Mouse (Mus musculus): ENCODE data around the gene Mitf.
A peak's percentile ranks its signal among the peaks of the same experiment; 100 is the strongest.

Mitf gene

DNA sequence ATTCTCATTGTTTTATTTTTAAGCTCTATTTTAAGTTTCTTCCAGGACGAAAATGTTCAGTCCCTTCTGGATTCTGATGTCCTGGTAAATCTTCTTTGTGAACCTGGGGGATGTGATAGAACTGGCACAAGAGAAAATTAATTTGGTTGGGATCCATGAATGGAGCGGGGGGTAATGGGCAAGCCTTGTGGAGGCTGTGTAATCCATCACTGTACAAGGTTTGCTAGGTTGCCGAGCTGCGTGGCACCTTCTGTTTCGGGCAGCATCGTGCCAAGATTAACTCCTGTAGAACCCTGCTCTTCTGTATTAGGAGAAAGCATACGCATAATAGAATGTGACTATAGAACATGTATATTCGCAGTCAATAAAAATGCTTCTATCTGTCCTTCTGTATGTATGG is 76.1 kb downstream of the Mitf start:
- no peak for DNase-seq (ENCODE audit: low spot score)

DNA sequence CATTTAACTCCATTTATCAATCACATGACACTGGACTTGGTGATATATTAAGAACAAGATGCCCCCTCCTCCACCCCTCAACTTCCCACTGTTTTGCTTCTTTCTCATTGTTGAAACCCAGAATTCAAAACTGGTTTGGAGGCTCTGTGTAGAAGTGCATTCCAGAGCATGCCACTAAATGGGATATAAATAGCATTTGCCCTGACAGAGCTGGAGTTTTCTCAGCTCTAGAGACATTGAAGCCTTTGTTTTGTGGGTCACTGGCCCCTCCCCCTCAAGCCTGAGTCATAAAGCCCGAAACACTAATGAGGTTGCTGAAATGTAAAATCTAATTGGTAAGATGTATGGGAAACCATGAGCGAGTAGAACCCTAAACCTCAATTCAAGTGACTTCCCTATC is 76.6 kb downstream of the Mitf start:
- DNase-seq (ENCODE audit: low spot score): no peak

DNA sequence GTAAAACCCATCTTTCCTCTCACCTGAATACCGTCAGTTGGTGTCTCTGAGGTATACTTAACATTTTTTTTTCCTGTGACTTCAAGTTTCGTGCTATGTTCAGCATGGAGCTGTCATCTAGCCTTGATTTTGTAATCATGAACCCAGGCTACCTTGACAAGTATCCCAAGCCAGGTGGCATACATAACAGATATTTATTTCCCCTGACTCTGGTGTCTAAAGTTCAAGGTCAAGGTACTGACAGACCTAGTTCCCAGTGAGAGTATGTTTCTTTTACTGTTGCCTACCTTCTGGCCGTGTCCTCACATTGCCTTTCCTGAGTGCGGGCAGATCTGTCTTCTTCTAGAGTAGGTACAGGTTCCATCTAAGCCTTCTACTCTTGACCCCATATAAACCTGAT is 78.1 kb downstream of the Mitf start:
- DNase-seq (ENCODE audit: low spot score): no peak

DNA sequence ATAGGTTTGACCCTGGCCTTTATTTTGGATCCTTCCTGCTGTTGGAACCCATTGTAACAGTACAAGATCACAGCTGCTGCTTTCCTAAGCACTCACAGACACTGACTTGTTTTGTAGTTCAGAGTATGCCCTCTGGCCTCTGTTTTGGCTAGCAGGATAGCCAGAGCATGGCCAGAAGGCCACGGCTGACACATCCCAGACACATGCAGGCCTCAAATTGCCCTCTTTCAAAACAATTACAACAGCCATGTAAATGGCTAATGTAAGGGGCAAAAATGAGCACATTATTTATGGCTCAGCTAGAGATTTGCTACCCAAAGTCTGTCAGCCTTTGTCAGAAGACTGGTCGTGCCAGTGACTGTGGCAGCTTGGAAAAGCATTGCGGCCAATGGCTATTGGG is 78.8 kb downstream of the Mitf start:
- DNase-seq (ENCODE audit: low spot score): peak; percentile 12

DNA sequence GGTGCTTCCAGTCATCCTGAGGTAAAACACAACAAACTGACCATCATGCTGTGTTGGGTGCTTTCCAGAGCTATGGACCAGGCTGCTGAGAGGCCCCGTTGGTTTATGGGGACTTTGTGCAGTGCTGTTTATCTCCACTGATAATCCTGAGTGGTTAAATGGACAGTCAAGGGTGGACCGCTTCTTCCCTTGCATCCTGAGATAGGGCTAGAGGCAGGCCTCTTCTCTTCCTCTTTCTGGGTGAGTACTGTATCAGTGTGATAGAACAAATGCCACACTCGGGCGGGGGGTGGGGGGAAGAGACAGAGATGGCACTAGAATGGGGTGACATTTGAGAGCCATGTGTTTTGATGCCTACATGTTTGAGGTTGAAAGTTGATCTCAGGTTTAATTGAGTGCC is 81.0 kb downstream of the Mitf start:
- DNase-seq (ENCODE audit: low spot score): no peak

DNA sequence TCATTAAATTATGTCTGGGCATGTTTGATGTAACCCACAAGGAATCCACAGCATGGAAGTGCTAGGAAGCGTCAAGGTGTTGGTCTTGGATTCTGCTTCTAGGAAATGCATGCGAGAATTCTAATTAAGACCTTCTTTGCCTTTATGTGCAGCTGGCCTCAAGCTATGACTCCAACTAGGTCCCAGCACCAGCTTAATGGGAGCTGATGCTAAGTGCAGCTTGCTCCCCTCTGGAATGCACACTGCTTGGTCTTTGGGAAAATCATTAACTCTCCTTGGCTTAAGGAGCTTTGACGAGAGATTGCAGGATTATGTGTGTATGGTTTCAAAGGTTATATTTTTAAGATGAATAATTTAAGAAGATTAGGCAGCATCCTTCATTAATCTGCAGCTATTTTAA is 81.7 kb downstream of the Mitf start:
- no peak for DNase-seq (ENCODE audit: low spot score)

DNA sequence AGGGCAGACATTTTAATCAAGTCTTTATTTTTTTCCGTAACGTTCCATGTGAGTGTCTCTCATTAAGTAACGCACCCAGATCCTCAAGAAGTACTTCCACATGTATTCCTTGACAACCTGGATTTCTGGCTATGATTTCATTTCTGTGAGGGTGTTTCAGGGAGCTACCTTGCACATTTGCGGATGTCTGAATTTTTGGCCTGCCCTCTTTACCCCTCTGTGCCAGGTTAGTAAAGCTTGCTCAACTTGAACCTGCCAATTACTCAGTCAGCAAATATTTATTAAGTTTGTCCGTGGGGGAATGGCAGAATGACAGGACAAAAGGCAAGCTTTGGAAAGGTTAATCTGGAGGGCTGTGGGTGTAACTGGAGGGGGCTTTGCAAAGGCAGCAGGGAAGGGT is 86.7 kb downstream of the Mitf start:
- DNase-seq (ENCODE audit: low spot score): no peak

DNA sequence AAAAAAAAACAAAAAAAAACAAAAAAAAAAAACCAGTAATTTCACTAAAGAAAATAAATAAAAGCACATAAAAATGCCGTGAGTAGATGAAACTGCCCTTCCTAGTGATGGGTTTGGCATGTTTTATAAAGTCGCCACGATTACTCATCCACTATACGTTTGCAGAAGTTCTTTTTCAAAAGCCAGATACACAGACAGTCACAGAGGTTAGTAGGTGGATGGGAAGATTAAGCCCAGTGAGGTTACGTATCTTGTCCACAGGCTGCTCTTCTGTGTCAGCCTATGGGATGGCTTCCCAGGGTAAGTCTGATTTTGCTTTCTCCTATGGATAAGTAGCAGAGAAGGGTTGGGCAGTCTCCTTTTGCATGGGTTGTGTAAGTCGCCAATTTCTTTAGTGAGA is 90.3 kb downstream of the Mitf start:
- DNase-seq (ENCODE audit: low spot score): no peak

DNA sequence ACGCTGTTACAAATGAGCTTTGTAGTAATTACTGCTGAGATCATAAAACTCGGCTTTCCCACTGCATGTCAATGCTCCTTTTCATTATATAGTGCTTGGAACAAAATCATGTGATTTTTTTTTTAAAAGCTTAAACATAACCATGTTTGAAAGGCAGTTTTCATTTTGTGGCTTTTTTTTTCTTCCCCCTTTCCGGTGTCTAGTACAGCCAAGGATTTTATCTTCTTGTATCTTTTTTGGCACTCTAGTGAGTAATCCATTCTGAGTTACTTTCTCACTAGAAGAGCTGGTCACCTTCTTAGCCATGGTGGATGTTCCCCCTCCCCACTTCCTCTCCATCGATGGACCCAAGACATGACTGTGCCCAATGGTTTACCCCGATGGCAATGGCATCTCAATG is 91.2 kb downstream of the Mitf start:
- DNase-seq (ENCODE audit: low spot score): no peak

DNA sequence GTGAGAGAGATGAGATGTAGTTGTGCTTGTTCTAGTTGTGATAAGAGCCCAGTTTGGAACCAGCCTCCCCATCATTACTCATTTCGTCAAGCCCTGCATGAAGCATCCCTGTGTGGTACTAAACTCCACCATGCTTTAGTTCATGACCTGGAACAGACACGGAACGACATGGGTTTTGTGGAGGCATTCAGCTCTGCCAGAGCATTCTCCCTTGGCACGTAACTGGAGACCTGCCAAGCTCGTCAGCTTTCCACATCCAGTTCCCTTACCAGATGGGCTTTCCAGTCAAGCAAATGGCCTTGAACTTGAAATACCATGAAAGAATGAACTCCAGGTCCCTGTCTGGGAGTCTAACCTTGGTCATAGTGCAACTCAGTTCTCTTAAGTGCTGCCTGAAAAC is 94.7 kb downstream of the Mitf start:
- no peak for DNase-seq (ENCODE audit: low spot score)

DNA sequence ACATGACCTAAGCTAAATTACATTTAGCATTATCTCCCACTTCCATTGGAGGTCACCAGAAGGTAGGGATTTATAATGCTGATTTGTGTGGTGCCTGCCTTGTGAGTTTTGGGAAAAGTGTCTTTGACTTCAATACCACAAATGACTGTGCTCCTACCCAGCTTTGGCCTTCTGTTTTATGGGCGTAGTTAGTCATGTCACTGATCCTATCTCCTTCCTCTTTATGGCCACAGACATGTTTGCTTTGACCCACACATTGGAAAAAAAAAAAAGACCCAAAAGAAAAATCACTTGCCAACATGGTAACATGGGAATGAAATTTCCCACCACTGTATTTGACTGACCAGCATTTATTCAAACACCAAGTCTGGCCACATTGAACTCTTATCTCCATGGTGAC is 95.4 kb downstream of the Mitf start:
- DNase-seq (ENCODE audit: low spot score): no peak

DNA sequence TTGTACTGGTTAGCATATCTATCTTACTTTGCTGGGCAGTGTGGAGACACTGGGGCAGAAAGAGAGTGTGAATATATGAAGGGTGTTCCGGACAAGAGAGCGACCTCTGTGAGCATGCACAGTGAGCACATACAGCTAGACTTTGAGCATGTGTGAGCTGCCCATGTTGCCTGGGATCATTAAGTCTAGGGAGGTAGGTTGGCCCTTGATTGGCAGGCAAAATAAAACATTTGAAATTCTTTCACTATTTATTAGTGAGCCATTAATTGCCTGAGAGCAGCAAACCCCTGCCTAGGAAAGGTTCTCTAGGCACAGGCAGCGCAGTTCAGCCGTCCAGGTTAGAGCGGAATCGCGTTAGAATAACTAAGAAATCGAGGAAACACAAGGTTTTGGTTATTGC is 107.9 kb downstream of the Mitf start:
- no peak for DNase-seq (ENCODE audit: low spot score)

DNA sequence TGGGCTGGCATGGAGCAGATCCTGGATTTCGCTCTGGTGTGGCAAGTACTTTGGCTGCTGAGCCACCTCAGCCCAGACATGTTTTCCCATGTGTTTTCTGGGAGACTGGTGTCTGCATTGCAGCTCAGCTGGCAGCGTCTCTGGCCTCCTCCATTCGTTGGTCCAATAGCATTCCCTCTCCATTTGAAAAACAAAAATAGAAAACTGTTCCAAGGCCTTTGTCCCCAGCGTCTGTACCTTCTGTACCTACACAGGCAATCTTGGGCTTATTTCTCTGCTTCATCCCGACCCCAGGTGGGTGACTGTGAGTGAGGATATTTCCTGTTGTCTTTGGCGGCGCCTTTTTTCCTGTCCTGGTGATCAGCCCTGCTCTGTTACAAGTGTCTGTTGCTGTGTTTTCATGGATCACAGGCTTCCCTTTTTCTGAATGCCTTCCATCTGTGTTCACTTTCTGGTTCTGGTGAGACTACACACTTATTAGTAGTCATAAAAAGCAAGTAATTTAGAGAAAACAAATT is 109.6 kb downstream of the Mitf start:
- DNase-seq (ENCODE audit: low spot score): no peak

DNA sequence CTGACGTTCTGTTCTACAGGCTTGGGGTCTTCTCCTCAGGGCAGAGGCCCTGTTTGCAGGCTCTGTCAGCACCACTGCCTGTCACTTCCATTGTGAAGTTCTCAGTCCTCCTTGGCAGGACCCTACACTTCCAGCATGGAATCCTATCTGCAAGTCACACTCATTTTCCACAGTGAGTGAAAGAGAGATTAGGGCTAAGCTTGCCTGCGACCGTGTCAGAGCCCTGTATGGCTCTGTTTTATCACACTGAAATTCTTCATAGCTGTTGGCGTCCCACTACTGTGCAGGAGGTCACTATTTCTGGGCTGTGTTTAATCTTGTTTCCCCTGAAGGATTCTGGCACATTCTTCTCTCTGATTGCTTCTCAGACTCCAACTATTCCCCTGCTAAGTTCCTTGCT is 111.2 kb downstream of the Mitf start:
- no peak for DNase-seq (ENCODE audit: low spot score)

DNA sequence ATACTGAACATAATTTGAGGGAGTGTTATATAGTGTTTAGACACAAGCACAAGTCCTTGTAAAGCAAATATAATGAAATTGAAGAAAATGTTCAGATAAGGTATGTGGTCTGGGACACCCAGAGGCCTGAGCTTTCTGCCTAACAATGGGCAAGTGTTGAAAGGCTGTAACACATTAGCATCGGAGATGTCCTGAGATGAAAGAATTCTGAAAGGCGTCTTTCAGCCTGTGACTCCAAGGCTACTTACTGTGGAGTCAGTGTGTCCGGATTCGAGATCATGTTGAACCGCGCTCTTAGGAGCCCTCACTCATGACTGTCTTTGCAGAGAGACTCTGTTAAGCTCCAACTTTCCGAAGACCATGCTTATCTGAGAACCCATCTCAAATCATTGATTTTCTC is 111.6 kb downstream of the Mitf start:
- no peak for DNase-seq (ENCODE audit: low spot score)

DNA sequence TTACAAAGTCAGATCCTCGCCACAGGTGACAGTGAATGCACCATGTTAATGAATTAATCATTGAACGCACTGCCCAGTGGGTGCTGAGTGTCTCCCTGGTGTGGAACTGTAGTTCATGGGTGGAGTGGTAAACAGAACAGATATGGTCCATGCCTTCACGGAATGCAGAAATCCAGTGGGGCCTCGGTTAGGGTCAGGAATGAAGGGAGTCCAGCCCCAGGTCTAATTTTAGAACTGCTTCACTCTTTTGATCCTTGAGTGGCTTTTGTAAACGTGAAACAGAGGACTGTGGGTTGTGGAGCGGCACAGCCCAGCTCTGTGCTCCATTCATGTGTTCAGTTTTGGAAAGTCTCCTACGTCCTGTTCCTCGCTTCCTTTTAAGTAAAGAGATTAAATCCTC is 112.4 kb downstream of the Mitf start:
- DNase-seq (ENCODE audit: low spot score): no peak

DNA sequence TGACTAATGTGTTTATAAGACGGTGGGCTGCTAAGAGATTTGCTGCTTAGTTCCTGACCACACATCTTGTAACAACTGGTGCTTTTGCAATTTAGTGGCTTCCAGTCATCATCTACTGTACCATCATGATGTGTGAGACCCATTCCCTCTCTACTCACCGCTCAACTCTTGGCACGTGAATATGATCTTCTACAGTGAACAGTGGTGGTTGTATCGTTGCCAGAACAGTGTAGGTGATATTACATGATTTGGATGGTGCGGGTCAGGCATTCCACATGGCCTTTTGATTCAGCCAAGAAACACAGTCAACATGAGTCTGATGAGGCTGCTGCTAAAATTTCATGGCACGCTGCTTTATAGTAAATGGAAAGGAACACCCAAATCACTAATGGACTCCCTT is 114.7 kb downstream of the Mitf start:
- no peak for DNase-seq (ENCODE audit: low spot score)

DNA sequence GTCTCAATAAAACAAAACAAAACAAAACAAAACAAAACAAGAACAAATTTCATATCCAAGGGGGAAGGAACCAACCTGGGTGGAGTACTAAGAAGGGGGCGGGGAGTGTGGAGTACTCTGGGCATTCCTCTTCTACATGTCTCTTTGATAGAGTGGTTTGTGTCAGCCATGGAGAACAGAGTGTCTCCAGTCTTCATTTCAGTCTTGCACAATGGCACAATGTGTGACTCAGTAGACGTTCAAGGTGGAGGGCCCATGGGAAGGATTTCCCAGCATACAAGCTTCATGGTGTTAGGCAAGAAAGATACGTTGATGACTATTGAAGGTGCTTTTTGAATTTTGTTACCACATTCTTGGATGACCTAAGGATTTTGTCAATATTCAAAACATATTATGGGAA is 117.4 kb downstream of the Mitf start:
- no peak for DNase-seq (ENCODE audit: low spot score)

DNA sequence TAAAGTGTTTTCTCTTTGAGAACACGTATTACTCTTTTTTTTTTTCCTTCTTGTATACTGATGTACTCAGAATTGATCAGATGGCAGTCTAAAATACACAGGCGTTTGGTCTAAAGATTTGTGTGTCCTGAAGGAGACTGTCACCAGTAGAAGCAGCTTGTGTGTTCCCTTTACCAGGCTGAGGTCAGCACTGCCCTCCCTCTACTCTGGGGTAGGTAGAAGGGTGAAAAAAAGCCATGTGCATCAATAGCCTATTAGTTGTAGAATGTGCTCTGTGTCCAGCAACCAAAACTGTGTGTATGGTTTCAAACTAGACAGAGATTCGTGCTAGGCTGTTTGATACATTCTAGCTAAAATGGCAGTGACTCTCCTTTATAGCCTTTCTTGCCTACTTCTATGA is 122.2 kb downstream of the Mitf start:
- no peak for DNase-seq (ENCODE audit: low spot score)

DNA sequence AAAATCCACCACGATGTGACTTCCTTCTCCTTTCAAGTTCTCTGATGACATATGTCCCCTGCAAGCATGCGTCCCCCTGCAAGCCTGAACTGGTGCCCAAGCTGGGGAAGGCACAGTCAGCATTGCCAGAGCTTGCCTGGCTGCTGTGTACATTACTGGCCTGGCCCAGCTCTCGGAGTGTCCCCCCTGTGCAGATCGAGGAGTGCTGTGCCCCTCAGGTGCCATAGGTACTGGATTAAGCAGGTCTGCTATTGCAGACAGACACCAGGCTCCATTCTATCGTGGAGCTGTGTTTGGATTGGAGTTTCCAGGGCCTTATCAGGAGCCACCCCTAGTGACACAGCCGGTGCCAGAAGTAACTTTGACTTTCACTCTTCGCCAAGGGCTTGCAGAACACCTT is 122.6 kb downstream of the Mitf start:
- DNase-seq (ENCODE audit: low spot score): no peak

DNA sequence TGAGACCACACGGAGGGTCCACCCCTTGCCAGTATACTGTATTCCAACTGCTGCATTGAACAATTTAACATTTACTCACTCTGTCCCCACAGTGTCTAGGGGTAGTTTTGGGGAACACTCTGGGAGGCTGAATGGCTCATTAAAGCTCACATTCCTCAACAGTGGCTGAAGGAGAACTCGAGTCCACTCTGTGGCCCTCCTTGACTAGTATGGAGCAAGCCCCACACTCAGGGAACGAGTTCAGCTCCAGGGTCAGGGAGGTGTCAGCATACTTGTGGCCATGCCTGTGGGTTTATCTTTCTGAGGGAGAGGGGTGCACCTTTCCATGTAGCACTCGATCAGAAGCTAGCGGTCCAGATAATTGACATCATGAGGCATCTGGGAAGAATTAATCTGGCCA is 130.3 kb downstream of the Mitf start:
- DNase-seq (ENCODE audit: low spot score): peak; percentile 22

DNA sequence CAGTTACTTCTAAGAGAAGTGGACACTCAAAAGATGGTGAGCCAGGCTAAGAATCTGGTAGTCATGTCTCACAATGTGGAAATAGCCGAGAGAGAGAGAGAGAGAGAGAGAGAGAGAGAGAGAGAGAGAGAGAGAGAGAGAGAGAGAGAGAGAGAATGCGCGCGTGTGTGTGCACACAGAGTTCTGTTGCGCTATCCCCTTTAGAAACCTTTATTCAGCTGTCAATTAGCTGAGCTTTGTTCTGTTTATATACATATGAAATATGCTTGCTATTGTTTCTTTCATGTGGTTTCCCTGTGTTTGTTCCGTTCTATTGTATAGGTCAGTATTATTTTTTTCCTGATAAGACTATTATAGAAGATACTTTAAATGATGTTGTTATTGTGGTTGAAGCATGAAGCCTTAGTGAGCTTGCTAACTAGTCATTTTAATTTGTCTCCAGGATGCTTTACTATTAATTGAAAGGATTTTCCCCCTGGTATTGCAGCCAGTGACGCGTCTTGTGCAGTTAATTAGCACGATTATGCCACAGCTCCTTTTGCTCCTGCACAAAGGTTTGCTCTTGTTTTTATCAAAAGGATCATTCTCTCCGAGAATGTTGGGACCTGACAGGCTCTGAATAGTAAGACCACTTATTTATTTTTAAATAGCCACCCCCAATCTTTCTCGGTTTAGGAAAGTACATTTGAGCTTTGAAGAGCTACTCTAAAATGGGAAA is 131.2 kb downstream of the Mitf start:
- no peak for DNase-seq (ENCODE audit: low spot score)

DNA sequence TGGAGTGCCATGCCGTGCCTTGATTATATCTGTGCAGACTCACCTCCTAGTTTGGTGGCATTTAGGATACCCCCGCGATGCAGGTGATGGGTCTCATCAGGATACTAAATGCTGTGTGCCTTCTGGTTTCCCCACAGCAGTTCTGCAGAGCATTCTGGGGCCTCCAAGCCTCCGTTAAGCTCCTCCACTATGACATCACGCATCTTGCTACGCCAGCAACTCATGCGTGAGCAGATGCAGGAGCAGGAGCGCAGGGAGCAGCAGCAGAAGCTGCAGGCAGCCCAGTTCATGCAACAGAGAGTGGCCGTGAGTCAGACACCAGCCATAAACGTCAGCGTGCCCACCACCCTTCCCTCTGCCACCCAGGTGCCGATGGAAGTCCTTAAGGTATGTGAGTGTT is 134.1 kb downstream of the Mitf start:
- no peak for DNase-seq (ENCODE audit: low spot score)

DNA sequence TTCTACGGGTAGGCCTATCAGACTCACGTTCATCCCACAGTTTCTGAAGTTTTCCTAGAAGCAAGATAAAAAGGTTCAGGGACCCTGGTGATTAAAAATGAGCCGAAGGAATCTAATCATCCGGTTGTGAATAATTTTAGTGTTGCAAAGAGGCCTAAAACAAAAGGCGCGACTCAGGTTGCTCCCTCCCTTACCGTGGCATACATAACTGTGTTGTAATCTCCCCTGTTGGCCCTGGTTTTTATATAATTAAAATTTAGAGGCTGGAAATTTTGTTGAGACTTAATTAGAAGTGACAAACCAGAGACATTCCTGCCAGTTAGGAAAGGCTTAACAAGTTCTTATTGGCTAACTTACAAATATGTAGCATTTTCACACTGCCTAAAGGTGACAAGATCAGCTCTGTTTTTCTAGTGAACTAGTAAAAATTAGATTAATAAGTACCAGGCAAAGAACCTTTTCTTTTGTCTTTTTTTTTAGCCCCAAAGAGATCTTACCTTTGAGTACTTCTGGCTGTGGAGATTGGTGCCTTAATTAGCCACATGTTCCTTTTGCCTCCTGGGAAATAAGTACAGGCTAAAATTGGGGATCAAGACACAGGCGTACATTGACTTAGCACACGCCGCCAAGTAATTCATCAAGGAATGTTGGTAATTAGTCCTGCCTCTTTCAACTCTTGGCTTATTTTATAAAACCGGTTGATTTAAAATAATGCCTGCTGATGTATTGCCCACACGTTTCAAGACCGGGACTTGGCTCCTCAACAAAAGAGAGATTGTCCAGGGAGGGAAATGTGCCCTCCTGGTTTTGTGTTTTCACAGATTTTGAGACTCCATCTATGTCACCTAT is 143.4 kb downstream of the Mitf start:
- no peak for DNase-seq (ENCODE audit: low spot score)
